Mouse (Mus musculus) embryonic facial prominence, embryonic 12.5 days (tissue): ENCODE data around the gene Zfp583. TPM values are rescaled to one million over a fixed set of nuclear protein-coding genes. Genes with fewer than 3 reads are reported as not detected.
"Not testable (repeated sequence)": the region's sequence is repeated elsewhere in the genome, so short reads cannot be mapped to it uniquely, and the experiment has no call there.

Source experiments
- ATAC-seq: fragments of 200-750 bp; cut with Nextera tagmentation; 2 replicates; pipeline ENCODE4 v1.8.0; 2017; ENCODE audit not compliant: insufficient number of reproducible peaks, insufficient read depth, low FRiP score, low TSS enrichment
- H3K27ac ChIP-seq: fragments of 300-500 bp; sonication (generic); 2 replicates; pipeline ENCODE4 v1.5.1; 2016; ENCODE audit warnings: mild to moderate bottlenecking
- H3K27me3 ChIP-seq: fragments of 300-500 bp; sonication (generic); 2 replicates; pipeline ENCODE4 v1.6.1; 2016; ENCODE audit warnings: mild to moderate bottlenecking, moderate library complexity
- H3K36me3 ChIP-seq: fragments of 300-500 bp; sonication (generic); 2 replicates; pipeline ENCODE4 v1.6.1; 2016; ENCODE audit warnings: mild to moderate bottlenecking
- H3K4me1 ChIP-seq: fragments of 300-500 bp; sonication (generic); 2 replicates; pipeline ENCODE4 v1.6.1; 2016
- H3K4me2 ChIP-seq: fragments of 300-500 bp; sonication (generic); replicated peaks from 2 replicates; pipeline ENCODE4 v1.6.1; 2016; ENCODE audit warnings: mild to moderate bottlenecking, moderate library complexity
- H3K4me3 ChIP-seq: fragments of 300-500 bp; sonication (generic); 2 replicates; pipeline ENCODE4 v1.5.1; 2016; ENCODE audit warnings: mild to moderate bottlenecking
- H3K9ac ChIP-seq: fragments of 300-500 bp; sonication (generic); 2 replicates; pipeline ENCODE4 v1.6.1; 2016; ENCODE audit warnings: mild to moderate bottlenecking, moderate library complexity
- H3K9me3 ChIP-seq: fragments of 300-500 bp; sonication (generic); 2 replicates; pipeline ENCODE4 v1.6.1; 2016; ENCODE audit warnings: mild to moderate bottlenecking, moderate library complexity
- WGBS: fragments of 180-500 bp; shearing (Covaris S2); methylation state at CpG from one replicate; pipeline ENCODE4 v1.1.7; 2016; 5-methylcytosine and 5-hydroxymethylcytosine counted together
- polyA plus RNA-seq: library from polyadenylated mRNA; unstranded; fragments of >200 nt; fragmentation: Nextera tagmentation; extraction: Ambion mirVana; gene quantifications from 2 replicates; pipeline ENCODE4 v1.2.1, GENCODE M21; 2016

Zfp583 gene
- polyA plus RNA-seq, 1 experiment from 2014 or later: 8.6 TPM

GRCm38 (mm10) chr7:6358937-6359590 is 28.0 kb upstream of the Zfp583 start:
- WGBS: 54% methylated on average over 10 of the region's 10 CpGs
- H3K27me3 ChIP-seq: no peaks in the 10 kb centered on the region

GRCm38 (mm10) chr7:6358121-6358520 is 27.0 kb upstream of the Zfp583 start:
- Histone ChIP-seq H3K4me2 (no peak overlapping the region), H3K27me3 (no peaks in the 10 kb centered on the region), H3K9ac (no peak overlapping the region), H3K4me3 (no peak overlapping the region), H3K27ac (no peak overlapping the region), H3K36me3 (no peaks in the 10 kb centered on the region), H3K9me3 (no peaks in the 10 kb centered on the region), H3K4me1 (no peaks in the 10 kb centered on the region)
- 60% methylated on average over 2 of the region's 2 CpGs for WGBS
- ATAC-seq: no peak

More at GRCm38 (mm10) chr7:6358937-6359590, 28.0 kb upstream of the Zfp583 start:
- Histone ChIP-seq H3K9me3 (no peaks in the 10 kb centered on the region), H3K4me1 (0 out of 2 replicates have a peak, but pooled peaks cover 5% of the 10 kb centered on the region), H3K4me3 (no peak overlapping the region), H3K4me2 (no peak overlapping the region), H3K9ac (no peak overlapping the region), H3K27ac (no peak overlapping the region), H3K36me3 (no peaks in the 10 kb centered on the region)
- ATAC-seq: no peak

- Histone ChIP-seq H3K9me3 (no peaks in the 10 kb centered on the region), H3K4me2 (peak overlapping the region; percentile 46), H3K36me3 (no peaks in the 10 kb centered on the region), H3K27ac (no peak overlapping the region), H3K4me1 (no peaks in the 10 kb centered on the region), H3K4me3 (peak overlapping the region; percentile 58), H3K9ac (peak overlapping the region; percentile 37; the same call in 1 of the 2 replicates), H3K27me3 (no peaks in the 10 kb centered on the region)
- WGBS: 34% methylated on average over 10 of the region's 10 CpGs
- ATAC-seq: no peak
These were observed 13.0 kb upstream of the Zfp583 start for GRCm38 (mm10) chr7:6344124-6344523.

- Histone ChIP-seq H3K4me3 (peak within 1 kb of the TSS; percentile 58), H3K9ac (peak within 1 kb of the TSS; percentile 37; the same call in 1 of the 2 replicates), H3K4me2 (peak within 1 kb of the TSS; percentile 46), H3K9me3 (no peaks in the 10 kb centered on the region), H3K36me3 (no peaks in the 10 kb centered on the region), H3K27ac (peak within 1 kb of the TSS; percentile 50; the same call in 1 of the 2 replicates), H3K27me3 (no peaks in the 10 kb centered on the region), H3K4me1 (no peaks in the 10 kb centered on the region)
- WGBS: under 1% methylated on average over 26 of the region's 26 CpGs
- ATAC-seq: peak; percentile 90
These were observed 12.5 kb upstream of the Zfp583 start, which contains the start of gene Gm3854 for GRCm38 (mm10) chr7:6343501-6344071. Gene Gm3854 (plus strand): TSS chr7:6343759.

- Histone ChIP-seq H3K36me3 (no peaks in the 10 kb centered on the region), H3K9me3 (0 out of 2 replicates have a peak, but pooled peaks cover 4% of the 10 kb centered on the region), H3K4me1 (no peaks in the 10 kb centered on the region), H3K9ac (no peak overlapping the region), H3K4me2 (no peak overlapping the region), H3K27me3 (no peaks in the 10 kb centered on the region), H3K27ac (no peak overlapping the region), H3K4me3 (no peak overlapping the region)
- no peak for ATAC-seq
- 78% methylated on average over 5 of the region's 5 CpGs for WGBS
These were observed 8.8 kb upstream of the Zfp583 start for GRCm38 (mm10) chr7:6339865-6340264.

GRCm38 (mm10) chr7:6330458-6331232 is 440 bp downstream of the Zfp583 start:
- H3K4me1 ChIP-seq: peaks cover 12% of the 10 kb centered on the region; the same call in 1 of the 2 replicates

GRCm38 (mm10) chr7:6300796-6301195 is 30.3 kb downstream of the Zfp583 start:
- ATAC-seq, H3K4me1 ChIP-seq, H3K4me2 ChIP-seq, H3K27ac ChIP-seq, H3K4me3 ChIP-seq, H3K9me3 ChIP-seq, H3K9ac ChIP-seq, H3K27me3 ChIP-seq: not testable (repeated sequence)
- 78% methylated on average over 11 of the region's 11 CpGs for WGBS
- peaks cover 14% of the 10 kb centered on the region for H3K36me3 ChIP-seq

More at GRCm38 (mm10) chr7:6330458-6331232, 440 bp downstream of the Zfp583 start:
- Histone ChIP-seq H3K4me3 (peak overlapping the region; percentile 57), H3K27me3 (no peaks in the 10 kb centered on the region), H3K9me3 (no peaks in the 10 kb centered on the region), H3K9ac (peak overlapping the region; percentile 81), H3K4me2 (peak overlapping the region; percentile 60), H3K36me3 (peaks cover 11% of the 10 kb centered on the region; the same call in 1 of the 2 replicates), H3K27ac (peak overlapping the region; percentile 88)
- 17% methylated on average over 23 of the region's 23 CpGs for WGBS
- ATAC-seq: peak; percentile 81

GRCm38 (mm10) chr7:6291121-6291520 is 40.0 kb downstream of the Zfp583 start:
- H3K4me3 ChIP-seq, H3K27me3 ChIP-seq, H3K36me3 ChIP-seq, H3K9me3 ChIP-seq, ATAC-seq, H3K27ac ChIP-seq, H3K4me1 ChIP-seq, H3K4me2 ChIP-seq, H3K9ac ChIP-seq: not testable (repeated sequence)
- 85% methylated on average over 5 of the region's 6 CpGs for WGBS

GRCm38 (mm10) chr7:6286921-6287531 is 44.1 kb downstream of the Zfp583 start:
- Histone ChIP-seq H3K36me3 (no peaks in the 10 kb centered on the region), H3K4me2 (peak overlapping the region; percentile 69), H3K9me3 (no peaks in the 10 kb centered on the region), H3K27me3 (no peaks in the 10 kb centered on the region), H3K9ac (peak overlapping the region; percentile 58), H3K4me3 (peak overlapping the region; percentile 53), H3K4me1 (peaks cover 4% of the 10 kb centered on the region), H3K27ac (no peak overlapping the region)
- WGBS: 35% methylated on average over 15 of the region's 15 CpGs
- ATAC-seq: peak; percentile 22; the same call in 1 of the 2 replicates

GRCm38 (mm10) chr7:6285842-6286705 is 45.0 kb downstream of the Zfp583 start, which contains the start of gene Zfp667:
Gene Zfp667 (plus strand): TSS chr7:6286579.
- peak within 1 kb of the TSS; percentile 72; the same call in 1 of the 2 replicates for H3K27ac ChIP-seq
- H3K9me3 ChIP-seq: no peaks in the 10 kb centered on the region
- peak within 1 kb of the TSS; percentile 53 for H3K4me3 ChIP-seq
- ATAC-seq: peak; percentile 79
- H3K4me2 ChIP-seq: peak within 1 kb of the TSS; percentile 69
- 4% methylated on average over 50 of the region's 50 CpGs for WGBS
- H3K27me3 ChIP-seq: no peaks in the 10 kb centered on the region
- H3K36me3 ChIP-seq: no peaks in the 10 kb centered on the region
- H3K9ac ChIP-seq: peak within 1 kb of the TSS; percentile 58
- peaks cover 4% of the 10 kb centered on the region for H3K4me1 ChIP-seq
